Mouse (Mus musculus) R1 (cell line): ENCODE data around the gene Osr1.

Experiments used
- DNase-seq: peaks from one replicate; pipeline ENCODE4 v3.0.0-alpha.2; 2018; ENCODE audit warnings: low read depth, low spot score

Gene Osr1

GRCm38 (mm10) chr12:9585085-9585453 lies 15.2 kb downstream of the Osr1 start:
- no peak for DNase-seq

GRCm38 (mm10) chr12:9587732-9588131 lies 17.8 kb downstream of the Osr1 start:
- DNase-seq = no peak

- DNase-seq = no peak
Measured at GRCm38 (mm10) chr12:9589561-9590134, 19.7 kb downstream of the Osr1 start.

- DNase-seq = no peak
Measured at GRCm38 (mm10) chr12:9591141-9591540, 21.2 kb downstream of the Osr1 start.

- no peak for DNase-seq
Measured at GRCm38 (mm10) chr12:9598219-9598618, 28.3 kb downstream of the Osr1 start.
